Mouse (Mus musculus) splenic B cell, adult 2 months (primary cell): ENCODE results near the gene Zfp148.
"Not testable (repeated sequence)": the region's sequence is repeated elsewhere in the genome, so short reads cannot be mapped to it uniquely, and the experiment has no call there.

Source experiments
- DNase-seq: peaks from one replicate; pipeline ENCODE4 v3.0.0-alpha.2; 2011; ENCODE audit warnings: low read depth, low spot score
- H3K27me3 ChIP-seq: 2 replicates; pipeline ENCODE4 v1.6.1; 2012; ENCODE audit warnings: mild to moderate bottlenecking, low read length, moderate library complexity, mixed read lengths; ENCODE audit not compliant: control insufficient read depth, poor library complexity, insufficient read depth, severe bottlenecking
- H3K36me3 ChIP-seq: 2 replicates; pipeline ENCODE4 v1.6.1; 2012; ENCODE audit warnings: mild to moderate bottlenecking, low read length, moderate library complexity, mixed read lengths; ENCODE audit not compliant: control insufficient read depth, poor library complexity, insufficient read depth, severe bottlenecking

Zfp148 gene

GRCm38 (mm10) chr16:33379944-33380881, at the start of gene Zfp148:
Zfp148 (plus strand) TSS chr16:33380836.
- not testable (repeated sequence) for H3K36me3 ChIP-seq, H3K27me3 ChIP-seq
- peak; percentile 95 for DNase-seq

GRCm38 (mm10) chr16:33333015-33333414, 47.6 kb upstream of the Zfp148 start:
- Histone ChIP-seq H3K27me3 (no peaks in the 10 kb centered on the region), H3K36me3 (no peaks in the 10 kb centered on the region)
- no peak for DNase-seq

GRCm38 (mm10) chr16:33337177-33337576, 43.5 kb upstream of the Zfp148 start:
- DNase-seq, result peak; percentile 56
- Histone ChIP-seq H3K36me3 (no peaks in the 10 kb centered on the region), H3K27me3 (no peaks in the 10 kb centered on the region)

GRCm38 (mm10) chr16:33337681-33338080, 43.0 kb upstream of the Zfp148 start:
- no peaks in the 10 kb centered on the region for H3K27me3 ChIP-seq
- no peak for DNase-seq
- no peaks in the 10 kb centered on the region for H3K36me3 ChIP-seq

GRCm38 (mm10) chr16:33338492-33338891, 42.1 kb upstream of the Zfp148 start:
- no peaks in the 10 kb centered on the region for H3K36me3 ChIP-seq
- no peaks in the 10 kb centered on the region for H3K27me3 ChIP-seq
- no peak for DNase-seq

GRCm38 (mm10) chr16:33339476-33339875, 41.2 kb upstream of the Zfp148 start:
- DNase-seq, result no peak
- no peaks in the 10 kb centered on the region for H3K36me3 ChIP-seq
- no peaks in the 10 kb centered on the region for H3K27me3 ChIP-seq

GRCm38 (mm10) chr16:33342356-33342755, 38.3 kb upstream of the Zfp148 start:
- no peaks in the 10 kb centered on the region for H3K27me3 ChIP-seq
- no peak for DNase-seq

GRCm38 (mm10) chr16:33343106-33343505, 37.5 kb upstream of the Zfp148 start:
- no peaks in the 10 kb centered on the region for H3K27me3 ChIP-seq
- no peaks in the 10 kb centered on the region for H3K36me3 ChIP-seq
- no peak for DNase-seq

More at GRCm38 (mm10) chr16:33342356-33342755, 38.3 kb upstream of the Zfp148 start:
- no peaks in the 10 kb centered on the region for H3K36me3 ChIP-seq

GRCm38 (mm10) chr16:33343601-33344000, 37.0 kb upstream of the Zfp148 start:
- no peaks in the 10 kb centered on the region for H3K27me3 ChIP-seq
- no peaks in the 10 kb centered on the region for H3K36me3 ChIP-seq
- DNase-seq, result peak; percentile 48

- no peak for DNase-seq
- no peaks in the 10 kb centered on the region for H3K36me3 ChIP-seq
- H3K27me3 ChIP-seq, result no peaks in the 10 kb centered on the region
Observed at GRCm38 (mm10) chr16:33344379-33344778, 36.3 kb upstream of the Zfp148 start.

- DNase-seq, result no peak
- no peaks in the 10 kb centered on the region for H3K27me3 ChIP-seq
- no peaks in the 10 kb centered on the region for H3K36me3 ChIP-seq
Observed at GRCm38 (mm10) chr16:33344875-33345274, 35.8 kb upstream of the Zfp148 start.

GRCm38 (mm10) chr16:33346376-33346775, 34.3 kb upstream of the Zfp148 start:
- no peaks in the 10 kb centered on the region for H3K27me3 ChIP-seq
- no peak for DNase-seq
- H3K36me3 ChIP-seq, result no peaks in the 10 kb centered on the region

GRCm38 (mm10) chr16:33347134-33347533, 33.5 kb upstream of the Zfp148 start:
- no peaks in the 10 kb centered on the region for H3K27me3 ChIP-seq
- H3K36me3 ChIP-seq, result no peaks in the 10 kb centered on the region
- DNase-seq, result no peak

- Histone ChIP-seq H3K27me3 (no peaks in the 10 kb centered on the region), H3K36me3 (no peaks in the 10 kb centered on the region)
- DNase-seq, result no peak
Observed at GRCm38 (mm10) chr16:33357805-33358204, 22.8 kb upstream of the Zfp148 start.

- Histone ChIP-seq H3K36me3 (no peaks in the 10 kb centered on the region), H3K27me3 (no peaks in the 10 kb centered on the region)
- DNase-seq, result no peak
Observed at GRCm38 (mm10) chr16:33365772-33366171, 14.9 kb upstream of the Zfp148 start.
